ENCODE assay signal across 8 mouse cellular contexts in genomic region chr11:74649095-74649646, GRCm38 (mm10). TPM values are rescaled to one million over a fixed set of nuclear protein-coding genes. Genes with fewer than 3 reads are reported as not detected.
DNase-seq lines count a peak whose midpoint lies in the region; ATAC-seq and TF ChIP-seq lines count a peak whose summit lies in the region.

TSS of gene Cluh (plus strand) at chr11:74649495.

- peak; percentile 95 for ATAC-seq in embryonic facial prominence, embryonic 14.5 days (ENCODE audit: low read depth)
- peak; percentile 92 for ATAC-seq in limb, embryonic 13.5 days (ENCODE audit: low FRiP score, low read depth)
- ATAC-seq in midbrain, embryonic 16.5 days: peak; percentile 89

- peak within 1 kb of the TSS; percentile 63 for H3K27ac ChIP-seq in embryonic facial prominence, embryonic 14.5 days (replicated peaks; ENCODE audit: low read depth, low read length)
- peak within 1 kb of the TSS; percentile 94 for H3K27ac ChIP-seq in heart, adult 2 months
- peak within 1 kb of the TSS; percentile 39; the same call in 1 of the 2 replicates for H3K27ac ChIP-seq in limb, embryonic 13.5 days
- H3K27ac ChIP-seq in midbrain, embryonic 16.5 days (ENCODE audit: low read length): peak within 1 kb of the TSS; percentile 72

- peak within 1 kb of the TSS; percentile 98 for H3K4me3 ChIP-seq in embryonic facial prominence, embryonic 14.5 days (ENCODE audit: low read depth, low read length)
- peak within 1 kb of the TSS; percentile 72 for H3K4me3 ChIP-seq in heart, adult 2 months
- H3K4me3 ChIP-seq in limb, embryonic 13.5 days: peak within 1 kb of the TSS; percentile 95
- H3K4me3 ChIP-seq in midbrain, embryonic 16.5 days (ENCODE audit: low read depth, low read length): peak within 1 kb of the TSS; percentile 94

- peak within 1 kb of the TSS; percentile 89 for H3K9ac ChIP-seq in embryonic facial prominence, embryonic 14.5 days (ENCODE audit: low read depth, low read length)
- peak within 1 kb of the TSS; percentile 100 for H3K9ac ChIP-seq in heart, adult 2 months (ENCODE audit: low read depth, low read length)
- peak within 1 kb of the TSS; percentile 94 for H3K9ac ChIP-seq in limb, embryonic 13.5 days
- H3K9ac ChIP-seq in midbrain, embryonic 16.5 days (ENCODE audit: low read depth, low read length): peak within 1 kb of the TSS; percentile 84

- no peak for TF ChIP-seq CTCF in heart, adult 2 months (IDR thresholded peaks at IDR 0.05)

- peak; percentile 94 for DNase-seq in 3T3-L1 (ENCODE audit: low read depth, low spot score)
- DNase-seq in adrenal gland, postnatal 4 days (ENCODE audit: low spot score in 2 of 2): peak; percentile 97 to 99
- peak; percentile 97 for DNase-seq in embryonic facial prominence, embryonic 14.5 days (ENCODE audit: low spot score)
- DNase-seq in heart, adult 2 months: peak; percentile 99 to 100
- DNase-seq in kidney, adult 8-10 months: peak; percentile 99
- peak; percentile 94 to 97 for DNase-seq in spleen, postnatal 10 days (ENCODE audit: low spot score in 2 of 2)

- peak within 1 kb of the TSS; percentile 82 for H3K4me2 ChIP-seq in embryonic facial prominence, embryonic 14.5 days (ENCODE audit: low read depth, low read length)
- H3K4me2 ChIP-seq in limb, embryonic 13.5 days (replicated peaks): peak within 1 kb of the TSS; percentile 91
- peak within 1 kb of the TSS; percentile 92 for H3K4me2 ChIP-seq in midbrain, embryonic 16.5 days (ENCODE audit: low read length)

- intact Hi-C loops in heart, adult 2 months (cut with DNase I): loop anchor here (2.0 to 5.0 kb wide), 2 partner anchors 76 to 183 kb away; partner anchors contain the start of genes Mnt and Pafah1b1

- H3K79me2 ChIP-seq in heart, adult 2 months (replicated peaks; ENCODE audit: control insufficient read depth, insufficient read depth, low read length): peaks cover 11% of the 10 kb centered on the region

- peaks cover 20% of the 10 kb centered on the region for H3K4me1 ChIP-seq in embryonic facial prominence, embryonic 14.5 days (ENCODE audit: control insufficient read depth, insufficient read depth, low read length)
- peaks cover 10% of the 10 kb centered on the region for H3K4me1 ChIP-seq in heart, adult 2 months (ENCODE audit: control insufficient read depth, insufficient read depth, low read length)
- peaks cover 38% of the 10 kb centered on the region for H3K4me1 ChIP-seq in limb, embryonic 13.5 days
- peaks cover 23% of the 10 kb centered on the region for H3K4me1 ChIP-seq in midbrain, embryonic 16.5 days (ENCODE audit: control insufficient read depth, insufficient read depth, low read length)

- H3K9me3 ChIP-seq in embryonic facial prominence, embryonic 14.5 days (ENCODE audit: control insufficient read depth, low read length): no peaks in the 10 kb centered on the region
- H3K9me3 ChIP-seq in limb, embryonic 13.5 days: no peaks in the 10 kb centered on the region
- H3K9me3 ChIP-seq in midbrain, embryonic 16.5 days (replicated peaks; ENCODE audit: control insufficient read depth, low read length, poor library complexity, severe bottlenecking): no peaks in the 10 kb centered on the region

- WGBS in embryonic facial prominence, embryonic 14.5 days: under 1% methylated on average over 53 of the region's 58 CpGs
- under 1% methylated on average over 58 of the region's 58 CpGs for WGBS in heart, adult 2 months
- under 1% methylated on average over 55 of the region's 58 CpGs for WGBS in limb, embryonic 13.5 days
- WGBS in midbrain, embryonic 16.5 days: 0% methylated on average over 53 of the region's 58 CpGs

- TF ChIP-seq POLR2A in heart, adult 2 months (IDR thresholded peaks at IDR 0.05; ENCODE audit: insufficient read depth, low read depth, low read length): peak; percentile 53

- no peaks in the 10 kb centered on the region for H3K36me3 ChIP-seq in embryonic facial prominence, embryonic 14.5 days (ENCODE audit: control insufficient read depth, insufficient read depth, low read length)
- H3K36me3 ChIP-seq in heart, adult 2 months (ENCODE audit: control insufficient read depth, insufficient read depth, low read length): peaks cover 7% of the 10 kb centered on the region; the same call in 1 of the 2 replicates
- H3K36me3 ChIP-seq in limb, embryonic 13.5 days: no peaks in the 10 kb centered on the region
- no peaks in the 10 kb centered on the region for H3K36me3 ChIP-seq in midbrain, embryonic 16.5 days (ENCODE audit: control insufficient read depth, insufficient read depth, low read length)

- peak; percentile 86 for TF ChIP-seq EP300 in heart, adult 2 months (IDR thresholded peaks at IDR 0.05; ENCODE audit: insufficient read depth, low read depth, low read length)

- H3K27me3 ChIP-seq in embryonic facial prominence, embryonic 14.5 days (replicated peaks; ENCODE audit: control insufficient read depth, insufficient read depth, low read length): no peaks in the 10 kb centered on the region
- no peaks in the 10 kb centered on the region for H3K27me3 ChIP-seq in heart, adult 2 months (ENCODE audit: control insufficient read depth, insufficient read depth, low read length)
- H3K27me3 ChIP-seq in limb, embryonic 13.5 days: no peaks in the 10 kb centered on the region
- H3K27me3 ChIP-seq in midbrain, embryonic 16.5 days (ENCODE audit: control insufficient read depth, insufficient read depth, low read depth, low read length): no peaks in the 10 kb centered on the region

RNA-seq across cellular contexts. Expression of gene Cluh, which starts in this region (rescaled TPM):
- 100 to 1,000 TPM; 217 to 220 TPM for total RNA-seq in adrenal gland, postnatal 4 days (2021)
- polyA plus RNA-seq in embryonic facial prominence, embryonic 14.5 days (2014; fragmentation: Nextera tagmentation; extraction: Ambion mirVana): 24.4 and 25.2 TPM in 2 replicates
- total RNA-seq in heart, adult 2 months (2021): 100 to 1,000 TPM; 200 to 222 TPM
- 133 and 177 TPM in 2 replicates for polyA plus RNA-seq in heart, adult 2 months (2012; rRNA removed)
- polyA plus RNA-seq in limb, embryonic 13.5 days (2015; fragmentation: Nextera tagmentation; extraction: Ambion mirVana): 19.9 and 21.4 TPM in 2 replicates
- 16.4 and 18.1 TPM in 2 replicates for polyA plus RNA-seq in midbrain, embryonic 16.5 days (2015; fragmentation: Nextera tagmentation; extraction: Ambion mirVana)

Comparison
In these comparisons a context has a peak if more than half of its experiments do, and no peak if none do; other contexts are left out.
1. Peak in every context shown above with its lines: DNase-seq, ATAC-seq, H3K4me3 ChIP-seq and H3K27ac ChIP-seq.
2. H3K27ac ChIP-seq: peak in every context shown above with its lines; median percentile 94 in heart, adult 2 months; 72 in midbrain, embryonic 16.5 days; 63 in embryonic facial prominence, embryonic 14.5 days; 39 in limb, embryonic 13.5 days.